ENCODE assay signal across 20 mouse cellular contexts in the genomic region with DNA sequence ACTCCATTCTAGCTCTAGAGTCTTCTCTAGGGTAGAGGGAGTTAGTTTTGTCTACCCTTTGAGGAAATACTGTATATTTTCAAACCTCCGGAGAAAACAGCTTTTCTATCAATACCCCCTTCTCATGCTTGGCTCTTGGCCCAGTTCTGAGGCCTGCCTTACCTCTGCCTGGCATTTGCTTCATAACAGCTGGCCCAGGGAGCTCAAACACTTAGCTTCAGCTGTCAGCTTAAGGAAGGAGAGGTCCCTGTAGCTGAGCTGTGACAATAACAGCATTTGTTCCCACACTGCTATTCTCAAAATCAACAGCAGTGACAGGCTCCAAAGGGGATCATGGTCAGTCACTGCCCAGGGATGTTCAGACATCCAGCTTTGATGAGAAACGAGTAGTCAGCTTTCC.
DNase-seq lines count a peak whose midpoint lies in the region; ATAC-seq and TF ChIP-seq lines count a peak whose summit lies in the region.
"Had no signal": no experiment of that assay in that cellular context is flagged by ENCODE, and none has a peak within 500 bp of the region (broad histone marks: within the 10 kb centered on the region; RNA-seq: fewer than 3 reads in every experiment).

No protein-coding gene starts in this region.

- H3K9ac ChIP-seq in forebrain, postnatal 0 days, result no peak overlapping the region
- H3K9ac ChIP-seq in forebrain, embryonic 11.5 days (ENCODE audit: low read length), result no peak overlapping the region
- no peak overlapping the region for H3K9ac ChIP-seq in heart, embryonic 16.5 days (ENCODE audit: low read length)
- H3K9ac ChIP-seq in midbrain, postnatal 0 days (replicated peaks; ENCODE audit: low read length, poor library complexity, severe bottlenecking), result no peak overlapping the region
- no peak overlapping the region for H3K9ac ChIP-seq in midbrain, embryonic 11.5 days (ENCODE audit: low read length)
- H3K9ac ChIP-seq: embryonic facial prominence, embryonic 12.5 days; hindbrain, embryonic 13.5 days had no signal

- no peaks in the 10 kb centered on the region for H3K9me3 ChIP-seq in forebrain, postnatal 0 days (ENCODE audit: low read length)
- no peaks in the 10 kb centered on the region for H3K9me3 ChIP-seq in forebrain, embryonic 11.5 days (ENCODE audit: control insufficient read depth, low read length)
- H3K9me3 ChIP-seq in heart, embryonic 16.5 days (replicated peaks; ENCODE audit: control insufficient read depth, low read length), result no peaks in the 10 kb centered on the region
- no peaks in the 10 kb centered on the region for H3K9me3 ChIP-seq in midbrain, postnatal 0 days (ENCODE audit: low read length)
- H3K9me3 ChIP-seq in midbrain, embryonic 11.5 days (ENCODE audit: control insufficient read depth, low read length), result no peaks in the 10 kb centered on the region
- H3K9me3 ChIP-seq: embryonic facial prominence, embryonic 12.5 days; hindbrain, embryonic 13.5 days had no signal

- H3K27ac ChIP-seq in forebrain, postnatal 0 days (ENCODE audit: low read depth, low read length), result no peak overlapping the region
- H3K27ac ChIP-seq in forebrain, embryonic 11.5 days (ENCODE audit: low read depth, low read length), result no peak overlapping the region
- peak overlapping the region; percentile 46; the same call in 1 of the 2 replicates for H3K27ac ChIP-seq in heart, embryonic 16.5 days (ENCODE audit: low read length)
- no peak overlapping the region for H3K27ac ChIP-seq in midbrain, postnatal 0 days (ENCODE audit: low read depth, low read length)
- no peak overlapping the region for H3K27ac ChIP-seq in midbrain, embryonic 11.5 days (ENCODE audit: low read depth, low read length)
- H3K27ac ChIP-seq: embryonic facial prominence, embryonic 12.5 days; hindbrain, embryonic 13.5 days; left cerebral cortex, adult 2 months had no signal

- TF ChIP-seq POLR2A in myocyte (IDR thresholded peaks at IDR 0.05; ENCODE audit: insufficient read length, low read depth), result no peak

- TF ChIP-seq CTCF in forebrain, postnatal 0 days (IDR thresholded peaks at IDR 0.05; ENCODE audit: low read depth), result no peak
- no peak for TF ChIP-seq CTCF in midbrain, postnatal 0 days (IDR thresholded peaks at IDR 0.05)

- peak; percentile 5 for DNase-seq in forebrain, postnatal 0 days
- DNase-seq in forebrain, embryonic 11.5 days (ENCODE audit: low spot score), result no peak
- no peak for DNase-seq in heart, adult 18-20 months
- DNase-seq in midbrain, postnatal 0 days (ENCODE audit: low spot score), result peak; percentile 22
- DNase-seq in midbrain, embryonic 11.5 days (ENCODE audit: low spot score, missing footprints), result no peak
- DNase-seq in urinary bladder, postnatal 4 days (ENCODE audit: low spot score in 2 of 2), result no peak
- DNase-seq: adrenal gland, postnatal 36 days; cerebellum, adult 2 months; gastrocnemius, postnatal 10 days; kidney, postnatal 4 days; layer of hippocampus, adult 9-11 months; liver; lung, postnatal 10 days had no signal

- H3K4me1 ChIP-seq in forebrain, postnatal 0 days (ENCODE audit: insufficient read depth), result no peaks in the 10 kb centered on the region
- no peaks in the 10 kb centered on the region for H3K4me1 ChIP-seq in forebrain, embryonic 11.5 days (replicated peaks; ENCODE audit: control insufficient read depth, insufficient read depth, low read length)
- peaks cover 6% of the 10 kb centered on the region; the same call in 1 of the 2 replicates for H3K4me1 ChIP-seq in heart, embryonic 16.5 days (ENCODE audit: control insufficient read depth, insufficient read depth, low read length)
- H3K4me1 ChIP-seq in midbrain, postnatal 0 days (ENCODE audit: insufficient read depth, low read length), result no peaks in the 10 kb centered on the region
- H3K4me1 ChIP-seq in midbrain, embryonic 11.5 days (ENCODE audit: control insufficient read depth, insufficient read depth, low read length), result no peaks in the 10 kb centered on the region
- H3K4me1 ChIP-seq: embryonic facial prominence, embryonic 12.5 days; hindbrain, embryonic 13.5 days had no signal

- no peaks in the 10 kb centered on the region for H3K79me2 ChIP-seq in myocyte (ENCODE audit: control insufficient read depth, insufficient read depth)

- 54% methylated on average over 2 of the region's 2 CpGs for WGBS in forebrain, postnatal 0 days
- 71% methylated on average over 2 of the region's 2 CpGs for WGBS in forebrain, embryonic 11.5 days
- 26% methylated on average over 2 of the region's 2 CpGs for whole genome bisulfite sequencing in heart, embryonic 16.5 days
- 35% methylated on average over 2 of the region's 2 CpGs for whole genome bisulfite sequencing in midbrain, postnatal 0 days
- WGBS in midbrain, embryonic 11.5 days, result 78% methylated on average over 2 of the region's 2 CpGs

- no peak overlapping the region for H3K4me2 ChIP-seq in forebrain, postnatal 0 days (ENCODE audit: low read depth)
- no peak overlapping the region for H3K4me2 ChIP-seq in forebrain, embryonic 11.5 days (ENCODE audit: low read depth, low read length, severe bottlenecking)
- no peak overlapping the region for H3K4me2 ChIP-seq in heart, embryonic 16.5 days (ENCODE audit: low read depth, low read length)
- H3K4me2 ChIP-seq in midbrain, postnatal 0 days (ENCODE audit: low read depth, low read length, poor library complexity, severe bottlenecking), result no peak overlapping the region
- no peak overlapping the region for H3K4me2 ChIP-seq in midbrain, embryonic 11.5 days
- H3K4me2 ChIP-seq in myocyte (ENCODE audit: low read depth), result no peak overlapping the region
- H3K4me2 ChIP-seq: embryonic facial prominence, embryonic 12.5 days; hindbrain, embryonic 13.5 days had no signal

- no peak overlapping the region for H3K4me3 ChIP-seq in forebrain, postnatal 0 days (ENCODE audit: low read depth, low read length)
- H3K4me3 ChIP-seq in forebrain, embryonic 11.5 days (ENCODE audit: low read depth, low read length), result no peak overlapping the region
- no peak overlapping the region for H3K4me3 ChIP-seq in heart, embryonic 16.5 days (ENCODE audit: low read length)
- H3K4me3 ChIP-seq in midbrain, postnatal 0 days (ENCODE audit: low read depth, low read length), result no peak overlapping the region
- no peak overlapping the region for H3K4me3 ChIP-seq in midbrain, embryonic 11.5 days (ENCODE audit: low read depth, low read length)
- no peak overlapping the region for H3K4me3 ChIP-seq in myocyte
- H3K4me3 ChIP-seq: embryonic facial prominence, embryonic 12.5 days; hindbrain, embryonic 13.5 days; left cerebral cortex, adult 2 months had no signal

- no peak overlapping the region for H3ac ChIP-seq in myocyte (ENCODE audit: control insufficient read depth, insufficient read length)

- ATAC-seq in forebrain, postnatal 0 days, result no peak
- no peak for ATAC-seq in forebrain, embryonic 11.5 days (replicated peaks; ENCODE audit: low FRiP score)
- no peak for ATAC-seq in heart, embryonic 16.5 days (replicated peaks; ENCODE audit: extremely low read depth, insufficient read depth, low FRiP score)
- no peak for ATAC-seq in midbrain, postnatal 0 days (ENCODE audit: low FRiP score)
- ATAC-seq in midbrain, embryonic 11.5 days (ENCODE audit: low FRiP score), result no peak
- ATAC-seq: midbrain, embryonic 16.5 days had no signal

- H3K27me3 ChIP-seq in forebrain, postnatal 0 days (ENCODE audit: insufficient read depth, low read length), result no peaks in the 10 kb centered on the region
- no peaks in the 10 kb centered on the region for H3K27me3 ChIP-seq in forebrain, embryonic 11.5 days (ENCODE audit: control insufficient read depth, insufficient read depth, low read length)
- H3K27me3 ChIP-seq in heart, embryonic 16.5 days (ENCODE audit: control insufficient read depth, insufficient read depth, low read length), result no peaks in the 10 kb centered on the region
- H3K27me3 ChIP-seq in midbrain, postnatal 0 days (ENCODE audit: insufficient read depth, low read length), result no peaks in the 10 kb centered on the region
- H3K27me3 ChIP-seq in midbrain, embryonic 11.5 days (ENCODE audit: control insufficient read depth, insufficient read depth, low read length), result no peaks in the 10 kb centered on the region
- H3K27me3 ChIP-seq in myocyte (ENCODE audit: control insufficient read depth, insufficient read depth, insufficient read length), result no peaks in the 10 kb centered on the region
- H3K27me3 ChIP-seq: CH12.LX; embryonic facial prominence, embryonic 12.5 days; hindbrain, embryonic 13.5 days had no signal

- H3K36me3 ChIP-seq in forebrain, postnatal 0 days (ENCODE audit: insufficient read depth), result no peaks in the 10 kb centered on the region
- no peaks in the 10 kb centered on the region for H3K36me3 ChIP-seq in forebrain, embryonic 11.5 days (ENCODE audit: control insufficient read depth, insufficient read depth, low read length)
- H3K36me3 ChIP-seq in heart, embryonic 16.5 days (ENCODE audit: control insufficient read depth, insufficient read depth), result no peaks in the 10 kb centered on the region
- no peaks in the 10 kb centered on the region for H3K36me3 ChIP-seq in midbrain, postnatal 0 days (ENCODE audit: insufficient read depth, low read length)
- H3K36me3 ChIP-seq in midbrain, embryonic 11.5 days (ENCODE audit: control insufficient read depth, insufficient read depth, low read length), result no peaks in the 10 kb centered on the region
- H3K36me3 ChIP-seq in myocyte (ENCODE audit: control insufficient read depth, insufficient read depth), result no peaks in the 10 kb centered on the region
- H3K36me3 ChIP-seq: embryonic facial prominence, embryonic 12.5 days; hindbrain, embryonic 13.5 days had no signal

TF ChIP-seq in myocyte, 11 proteins besides CTCF, POLR2A, EP300 and RAD21:
- peak in 2 of 3 experiments; percentile 72 to 77 for TF ChIP-seq MYOD1 (IDR thresholded peaks at IDR 0.05; ENCODE audit: control insufficient read depth in 1 of 3, insufficient read length in 2 of 3, low read depth in 2 of 3)
- TF ChIP-seq MYOG (IDR thresholded peaks at IDR 0.05; ENCODE audit: control insufficient read depth in 1 of 3, insufficient read depth in 1 of 3, insufficient read length in 2 of 3, low read depth in 2 of 3), result peak; percentile 16 to 78 (median 25)
- no peak for TF ChIP-seq TCF3 (IDR thresholded peaks at IDR 0.05; ENCODE audit: insufficient read length, low read depth)

Comparison
In these comparisons a context has a peak if more than half of its experiments do, and no peak if none do; other contexts are left out.
1. DNase-seq: peak in forebrain, postnatal 0 days (single experiment) and midbrain, postnatal 0 days (single experiment); none in forebrain, embryonic 11.5 days (single experiment), heart, adult 18-20 months (0 of 2), midbrain, embryonic 11.5 days (single experiment) and urinary bladder, postnatal 4 days (0 of 2).